In genomic region chr16:55789291-55789690, GRCm38 (mm10) we compare ENCODE assay signal across 17 mouse cellular contexts. TPM values are rescaled to one million over a fixed set of nuclear protein-coding genes. Genes with fewer than 3 reads are reported as not detected.
DNase-seq lines count a peak whose midpoint lies in the region; ATAC-seq lines count a peak whose summit lies in the region.
"Had no signal": no experiment of that assay in that cellular context is flagged by ENCODE, and none has a peak within 500 bp of the region (broad histone marks: within the 10 kb centered on the region; RNA-seq: fewer than 3 reads in every experiment).

No protein-coding gene starts in this region.

- no peaks in the 10 kb centered on the region for H3K36me3 ChIP-seq in neural tube, embryonic 11.5 days (ENCODE audit: control insufficient read depth, insufficient read depth, low read length)
- no peaks in the 10 kb centered on the region for H3K36me3 ChIP-seq in kidney, embryonic 15.5 days
- H3K36me3 ChIP-seq in neural tube, embryonic 14.5 days (ENCODE audit: control insufficient read depth, insufficient read depth, low read length), result no peaks in the 10 kb centered on the region
- no peaks in the 10 kb centered on the region for H3K36me3 ChIP-seq in forebrain, embryonic 16.5 days (ENCODE audit: control insufficient read depth, insufficient read depth)
- H3K36me3 ChIP-seq: embryonic facial prominence, embryonic 13.5 days; hindbrain, embryonic 10.5 days; liver, embryonic 15.5 days; midbrain, embryonic 12.5 days had no signal

- H3K9me3 ChIP-seq in neural tube, embryonic 11.5 days (ENCODE audit: control insufficient read depth, low read length), result no peaks in the 10 kb centered on the region
- no peaks in the 10 kb centered on the region for H3K9me3 ChIP-seq in kidney, embryonic 15.5 days (replicated peaks)
- no peaks in the 10 kb centered on the region for H3K9me3 ChIP-seq in neural tube, embryonic 14.5 days (ENCODE audit: control insufficient read depth, low read length)
- H3K9me3 ChIP-seq in forebrain, embryonic 16.5 days (ENCODE audit: control insufficient read depth, low read length), result no peaks in the 10 kb centered on the region
- H3K9me3 ChIP-seq: embryonic facial prominence, embryonic 13.5 days; forebrain, embryonic 13.5 days; hindbrain, embryonic 10.5 days; liver, embryonic 15.5 days; midbrain, embryonic 12.5 days had no signal

- 0 out of 2 replicates have a peak, but pooled peaks have one; percentile 35 for ATAC-seq in neural tube, embryonic 11.5 days (ENCODE audit: insufficient read depth, low FRiP score, low TSS enrichment)
- peak; percentile 95 for ATAC-seq in kidney, embryonic 15.5 days (replicated peaks; ENCODE audit: low FRiP score)
- peak; percentile 51; the same call in 1 of the 2 replicates for ATAC-seq in neural tube, embryonic 14.5 days (ENCODE audit: low read depth)
- no peak for ATAC-seq in forebrain, embryonic 16.5 days
- no peak for ATAC-seq in granulocyte monocyte progenitor cell, adult 5-6 weeks (replicated peaks; ENCODE audit: poor library complexity, severe bottlenecking)
- ATAC-seq in erythroid progenitor cell, adult 5-6 weeks (replicated peaks; ENCODE audit: low FRiP score, poor library complexity, severe bottlenecking), result no peak
- ATAC-seq: forebrain, embryonic 13.5 days; intestine, embryonic 16.5 days had no signal

- H3K4me3 ChIP-seq in neural tube, embryonic 11.5 days (ENCODE audit: low read depth, low read length), result no peak overlapping the region
- no peak overlapping the region for H3K4me3 ChIP-seq in kidney, embryonic 15.5 days (replicated peaks)
- H3K4me3 ChIP-seq in neural tube, embryonic 14.5 days (ENCODE audit: low read depth, low read length), result no peak overlapping the region
- H3K4me3 ChIP-seq in forebrain, embryonic 16.5 days (replicated peaks; ENCODE audit: low read length), result no peak overlapping the region
- H3K4me3 ChIP-seq: embryonic facial prominence, embryonic 13.5 days; forebrain, embryonic 13.5 days; hindbrain, embryonic 10.5 days; liver, embryonic 15.5 days; midbrain, embryonic 12.5 days had no signal

- no peak overlapping the region for H3K27ac ChIP-seq in neural tube, embryonic 11.5 days (ENCODE audit: low read depth, low read length)
- H3K27ac ChIP-seq in kidney, embryonic 15.5 days, result no peak overlapping the region
- H3K27ac ChIP-seq in neural tube, embryonic 14.5 days (ENCODE audit: low read depth, low read length), result no peak overlapping the region
- H3K27ac ChIP-seq in forebrain, embryonic 16.5 days (ENCODE audit: low read length), result no peak overlapping the region
- H3K27ac ChIP-seq: embryonic facial prominence, embryonic 13.5 days; forebrain, embryonic 13.5 days; hindbrain, embryonic 10.5 days; liver, embryonic 15.5 days; midbrain, embryonic 12.5 days had no signal

- H3K27me3 ChIP-seq in neural tube, embryonic 11.5 days (ENCODE audit: control insufficient read depth, insufficient read depth, low read length), result no peaks in the 10 kb centered on the region
- H3K27me3 ChIP-seq in kidney, embryonic 15.5 days, result no peaks in the 10 kb centered on the region
- no peaks in the 10 kb centered on the region for H3K27me3 ChIP-seq in neural tube, embryonic 14.5 days (ENCODE audit: control insufficient read depth, insufficient read depth, low read length)
- no peaks in the 10 kb centered on the region for H3K27me3 ChIP-seq in forebrain, embryonic 16.5 days (replicated peaks; ENCODE audit: control insufficient read depth, insufficient read depth, low read length)
- H3K27me3 ChIP-seq: embryonic facial prominence, embryonic 13.5 days; forebrain, embryonic 13.5 days; liver, embryonic 15.5 days; midbrain, embryonic 12.5 days had no signal

- H3K4me1 ChIP-seq in neural tube, embryonic 11.5 days (ENCODE audit: control insufficient read depth, insufficient read depth, low read length), result no peaks in the 10 kb centered on the region
- 0 out of 2 replicates have a peak, but pooled peaks cover 3% of the 10 kb centered on the region for H3K4me1 ChIP-seq in kidney, embryonic 15.5 days
- H3K4me1 ChIP-seq in neural tube, embryonic 14.5 days (ENCODE audit: control insufficient read depth, insufficient read depth, low read length), result no peaks in the 10 kb centered on the region
- no peaks in the 10 kb centered on the region for H3K4me1 ChIP-seq in forebrain, embryonic 16.5 days (replicated peaks; ENCODE audit: control insufficient read depth, insufficient read depth, low read length)
- H3K4me1 ChIP-seq: embryonic facial prominence, embryonic 13.5 days; forebrain, embryonic 13.5 days; hindbrain, embryonic 10.5 days; liver, embryonic 15.5 days; midbrain, embryonic 12.5 days had no signal

- peak; percentile 11 for DNase-seq in neural tube, embryonic 11.5 days (ENCODE audit: low spot score)
- no peak for DNase-seq in neural tube, embryonic 10.5 days (ENCODE audit: extremely low spot score, low spot score)
- peak; percentile 18 for DNase-seq in fibroblast of lung, adult 2 months (ENCODE audit: low read depth)
- DNase-seq: cerebellum, postnatal 36 days; gastrocnemius, postnatal 14 days; lung, postnatal 14 days had no signal

- no peak overlapping the region for H3K4me2 ChIP-seq in neural tube, embryonic 11.5 days (ENCODE audit: low read depth)
- H3K4me2 ChIP-seq in kidney, embryonic 15.5 days, result no peak overlapping the region
- H3K4me2 ChIP-seq in neural tube, embryonic 14.5 days (ENCODE audit: low read depth, low read length), result no peak overlapping the region
- no peak overlapping the region for H3K4me2 ChIP-seq in forebrain, embryonic 16.5 days (ENCODE audit: low read length)
- H3K4me2 ChIP-seq: embryonic facial prominence, embryonic 13.5 days; forebrain, embryonic 13.5 days; liver, embryonic 15.5 days; midbrain, embryonic 12.5 days had no signal

- 0% methylated on average over 1 of the region's 1 CpGs for WGBS in neural tube, embryonic 11.5 days
- WGBS in kidney, embryonic 15.5 days, result 0% methylated on average over 1 of the region's 1 CpGs
- WGBS in neural tube, embryonic 14.5 days, result 0% methylated on average over 1 of the region's 1 CpGs
- 33% methylated on average over 1 of the region's 1 CpGs for WGBS in forebrain, embryonic 16.5 days

- no peak overlapping the region for H3K9ac ChIP-seq in neural tube, embryonic 11.5 days (ENCODE audit: low read length)
- H3K9ac ChIP-seq in kidney, embryonic 15.5 days, result no peak overlapping the region
- H3K9ac ChIP-seq in neural tube, embryonic 14.5 days (replicated peaks; ENCODE audit: low read depth, low read length), result no peak overlapping the region
- H3K9ac ChIP-seq in forebrain, embryonic 16.5 days (replicated peaks; ENCODE audit: low read depth, low read length), result no peak overlapping the region
- H3K9ac ChIP-seq: embryonic facial prominence, embryonic 13.5 days; forebrain, embryonic 13.5 days; liver, embryonic 15.5 days; midbrain, embryonic 12.5 days had no signal

RNA-seq across cellular contexts. Expression of gene Nfkbiz, which starts 49.4 kb away (rescaled TPM):
- polyA plus RNA-seq in neural tube, embryonic 11.5 days (2014; fragmentation: Nextera tagmentation; extraction: Ambion mirVana), result 2.0 and 2.2 TPM in 2 replicates
- 3.8 and 4.3 TPM in 2 replicates for polyA plus RNA-seq in kidney, embryonic 15.5 days (2015; fragmentation: Nextera tagmentation; extraction: Ambion mirVana)
- 1.8 and 2.2 TPM in 2 replicates for polyA plus RNA-seq in neural tube, embryonic 14.5 days (2014; fragmentation: Nextera tagmentation; extraction: Ambion mirVana)
- polyA plus RNA-seq in forebrain, embryonic 16.5 days (2015; fragmentation: Nextera tagmentation; extraction: Ambion mirVana), result 1.3 and 1.6 TPM in 2 replicates
- total RNA-seq in granulocyte monocyte progenitor cell, adult 5-6 weeks (2014; fragmentation: Nextera tagmentation), result 3.4 and 5.0 TPM in 2 replicates
- 16.2 and 16.4 TPM in 2 replicates for total RNA-seq in granulocyte monocyte progenitor cell, adult 5-6 weeks (2017)
- 8.8 and 11.2 TPM in 2 replicates for total RNA-seq in erythroid progenitor cell, adult 5-6 weeks (2015; ENCODE audit: low replicate concordance)
- 4.5 and 6.0 TPM in 2 replicates for total RNA-seq in erythroid progenitor cell, adult 5-6 weeks (2017; ENCODE audit: low replicate concordance)

Comparison
In these comparisons a context has a peak if more than half of its experiments do, and no peak if none do; other contexts are left out.
1. ATAC-seq: peak in neural tube, embryonic 11.5 days (single experiment), kidney, embryonic 15.5 days (single experiment) and neural tube, embryonic 14.5 days (single experiment); none in forebrain, embryonic 16.5 days (single experiment), granulocyte monocyte progenitor cell, adult 5-6 weeks (single experiment) and erythroid progenitor cell, adult 5-6 weeks (single experiment).